Mouse (Mus musculus) lung, adult 2 months (tissue): ENCODE data around the gene Mapk9.

Experiments
- CTCF ChIP-seq: fragments of 200-500 bp; IDR thresholded peaks from 2 replicates; pipeline ENCODE4 v1.5.1; 2011; ENCODE audit warnings: mild to moderate bottlenecking, low read length, control low read depth; ENCODE audit not compliant: insufficient read depth
- POLR2A ChIP-seq: fragments of 200-500 bp; IDR thresholded peaks from 2 replicates; pipeline ENCODE4 v1.6.1; 2011; ENCODE audit warnings: low read depth, mild to moderate bottlenecking, control low read depth, low read length, borderline replicate concordance; ENCODE audit errors: extremely low read depth

DNA sequence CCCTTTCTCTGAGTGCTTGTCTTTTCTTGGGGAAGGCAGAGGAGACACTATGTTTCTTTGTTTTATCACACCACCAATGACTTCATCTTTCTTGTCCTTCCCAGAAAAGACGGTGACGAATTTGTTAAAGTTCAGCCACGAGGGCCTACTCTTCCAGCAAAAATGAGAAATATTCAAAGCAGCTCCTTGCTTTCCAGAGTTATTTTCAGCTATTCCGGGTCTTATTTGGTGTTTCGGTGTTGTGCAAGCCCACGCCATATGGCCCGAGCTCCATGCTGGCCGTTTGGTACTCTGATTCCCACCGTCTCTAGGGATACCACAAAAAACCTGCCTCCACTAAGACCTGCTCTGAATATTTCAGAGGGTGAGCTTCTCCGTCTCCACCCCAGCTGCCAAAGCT is 87.8 kb downstream of the Mapk9 start:
- TF ChIP-seq CTCF = no peak
- no peak for TF ChIP-seq POLR2A
